In genomic region chr19:34444785-34445184, GRCm38 (mm10) we compare ENCODE assay signal across 23 mouse cellular contexts. TPM values are rescaled to one million over a fixed set of nuclear protein-coding genes. Genes with fewer than 3 reads are reported as not detected.
A peak's percentile ranks its signal among the peaks of the same experiment; 100 is the strongest.
DNase-seq lines count a peak whose midpoint lies in the region; ATAC-seq and TF ChIP-seq lines count a peak whose summit lies in the region.
"Had no signal": no experiment of that assay in that cellular context is flagged by ENCODE, and none has a peak within 500 bp of the region (broad histone marks: within the 10 kb centered on the region; RNA-seq: fewer than 3 reads in every experiment).

No protein-coding gene starts in this region.

- WGBS in heart, postnatal 0 days = 65% methylated on average over 3 of the region's 3 CpGs
- WGBS in lung, postnatal 0 days = 29% methylated on average over 3 of the region's 3 CpGs
- 90% methylated on average over 3 of the region's 3 CpGs for WGBS in forebrain, embryonic 14.5 days

- TF ChIP-seq POLR2A in embryonic fibroblast, embryonic 13.5 days (IDR thresholded peaks at IDR 0.05; ENCODE audit: low read depth, low read length) = no peak
- TF ChIP-seq POLR2A in myocyte (IDR thresholded peaks at IDR 0.05; ENCODE audit: insufficient read length, low read depth) = no peak

- DNase-seq in heart, postnatal 0 days (ENCODE audit: low spot score) = no peak
- DNase-seq in heart, adult 8-10 months (ENCODE audit: low spot score) = no peak
- peak; percentile 83 for DNase-seq in lung, postnatal 0 days (ENCODE audit: low spot score)
- DNase-seq in lung, postnatal 4 days = no peak
- no peak for DNase-seq in forebrain, embryonic 14.5 days (ENCODE audit: low spot score)
- no peak for DNase-seq in adrenal gland, adult 18-20 months (ENCODE audit: low spot score in 2 of 2)
- DNase-seq: adrenal gland, adult 8-10 months; cerebellum, adult 18-20 months; gastrocnemius, adult 2 months; kidney, adult 18-20 months; kidney, postnatal 25 days; layer of hippocampus, adult 9-11 months; spleen, adult 18-20 months; thymus, postnatal 25 days had no signal

- no peak overlapping the region for H3K4me2 ChIP-seq in heart, postnatal 0 days (ENCODE audit: low read depth, low read length)
- H3K4me2 ChIP-seq in lung, postnatal 0 days (replicated peaks; ENCODE audit: low read depth, low read length) = no peak overlapping the region
- peak overlapping the region; percentile 77 for H3K4me2 ChIP-seq in myocyte (ENCODE audit: low read depth)
- no peak overlapping the region for H3K4me2 ChIP-seq in forebrain, embryonic 14.5 days (ENCODE audit: low read length)
- H3K4me2 ChIP-seq: embryonic facial prominence, embryonic 12.5 days; midbrain, embryonic 15.5 days had no signal

- H3K9me3 ChIP-seq in heart, postnatal 0 days (replicated peaks; ENCODE audit: control insufficient read depth, low read length) = no peaks in the 10 kb centered on the region
- H3K9me3 ChIP-seq in lung, postnatal 0 days (ENCODE audit: low read length) = no peaks in the 10 kb centered on the region
- H3K9me3 ChIP-seq in forebrain, embryonic 14.5 days (replicated peaks; ENCODE audit: control insufficient read depth, low read length) = no peaks in the 10 kb centered on the region
- H3K9me3 ChIP-seq: embryonic facial prominence, embryonic 12.5 days; G1E; limb, embryonic 13.5 days; megakaryocyte, embryonic 14.5 days; midbrain, embryonic 15.5 days; stomach, embryonic 15.5 days had no signal

- H3K79me2 ChIP-seq in myocyte (ENCODE audit: control insufficient read depth, insufficient read depth) = no peaks in the 10 kb centered on the region

- H3K36me3 ChIP-seq in heart, postnatal 0 days (replicated peaks; ENCODE audit: control insufficient read depth, insufficient read depth, low read length) = no peaks in the 10 kb centered on the region
- no peaks in the 10 kb centered on the region for H3K36me3 ChIP-seq in lung, postnatal 0 days (ENCODE audit: insufficient read depth, low read length)
- H3K36me3 ChIP-seq in myocyte (ENCODE audit: control insufficient read depth, insufficient read depth) = no peaks in the 10 kb centered on the region
- no peaks in the 10 kb centered on the region for H3K36me3 ChIP-seq in forebrain, embryonic 14.5 days (ENCODE audit: control insufficient read depth, insufficient read depth, low read length)
- H3K36me3 ChIP-seq: embryonic facial prominence, embryonic 12.5 days; G1E; limb, embryonic 13.5 days; midbrain, embryonic 15.5 days; stomach, embryonic 15.5 days had no signal

- H3K9ac ChIP-seq in heart, postnatal 0 days (replicated peaks; ENCODE audit: low read depth, low read length) = no peak overlapping the region
- no peak overlapping the region for H3K9ac ChIP-seq in lung, postnatal 0 days (replicated peaks; ENCODE audit: low read depth)
- H3K9ac ChIP-seq in forebrain, embryonic 14.5 days (ENCODE audit: low read length) = no peak overlapping the region
- H3K9ac ChIP-seq: embryonic facial prominence, embryonic 12.5 days; limb, embryonic 13.5 days; midbrain, embryonic 15.5 days; stomach, embryonic 15.5 days had no signal

- H3ac ChIP-seq in myocyte (ENCODE audit: control insufficient read depth, insufficient read length) = no peak overlapping the region

- no peak for TF ChIP-seq CTCF in heart, postnatal 0 days (IDR thresholded peaks at IDR 0.05; ENCODE audit: low read depth)
- TF ChIP-seq CTCF in lung, postnatal 0 days (IDR thresholded peaks at IDR 0.05) = no peak
- TF ChIP-seq CTCF in embryonic fibroblast, embryonic 13.5 days (IDR thresholded peaks at IDR 0.05; ENCODE audit: borderline replicate concordance, insufficient read depth, low read length) = no peak

- peak overlapping the region; percentile 20; the same call in 1 of the 2 replicates for H3K27ac ChIP-seq in heart, postnatal 0 days (ENCODE audit: low read depth)
- peak overlapping the region; percentile 27 for H3K27ac ChIP-seq in lung, postnatal 0 days (ENCODE audit: low read length)
- peak overlapping the region; percentile 38; the same call in 1 of the 2 replicates for H3K27ac ChIP-seq in embryonic fibroblast, embryonic 13.5 days (ENCODE audit: insufficient read depth, low read length)
- no peak overlapping the region for H3K27ac ChIP-seq in forebrain, embryonic 14.5 days (ENCODE audit: low read depth, low read length)
- H3K27ac ChIP-seq: embryonic facial prominence, embryonic 12.5 days; limb, embryonic 13.5 days; midbrain, embryonic 15.5 days had no signal

- H3K27me3 ChIP-seq in heart, postnatal 0 days (ENCODE audit: control insufficient read depth, insufficient read depth, low read length) = no peaks in the 10 kb centered on the region
- no peaks in the 10 kb centered on the region for H3K27me3 ChIP-seq in lung, postnatal 0 days (replicated peaks; ENCODE audit: insufficient read depth, low read length)
- H3K27me3 ChIP-seq in myocyte (ENCODE audit: control insufficient read depth, insufficient read depth, insufficient read length) = no peaks in the 10 kb centered on the region
- no peaks in the 10 kb centered on the region for H3K27me3 ChIP-seq in forebrain, embryonic 14.5 days (replicated peaks; ENCODE audit: control insufficient read depth, insufficient read depth, low read length)
- H3K27me3 ChIP-seq: embryonic facial prominence, embryonic 12.5 days; limb, embryonic 13.5 days; midbrain, embryonic 15.5 days; stomach, embryonic 15.5 days had no signal

- H3K4me1 ChIP-seq in heart, postnatal 0 days (ENCODE audit: control insufficient read depth, insufficient read depth) = peaks cover 6% of the 10 kb centered on the region; the same call in 1 of the 2 replicates
- no peaks in the 10 kb centered on the region; the same call in 1 of the 2 replicates for H3K4me1 ChIP-seq in lung, postnatal 0 days (ENCODE audit: insufficient read depth, low read depth, low read length)
- peaks cover 15% of the 10 kb centered on the region for H3K4me1 ChIP-seq in embryonic fibroblast, embryonic 13.5 days (ENCODE audit: control insufficient read depth, insufficient read depth, low read length)
- no peaks in the 10 kb centered on the region for H3K4me1 ChIP-seq in forebrain, embryonic 14.5 days (ENCODE audit: control insufficient read depth, insufficient read depth, low read length)
- H3K4me1 ChIP-seq: embryonic facial prominence, embryonic 12.5 days; limb, embryonic 13.5 days; megakaryocyte, embryonic 14.5 days; midbrain, embryonic 15.5 days; stomach, embryonic 15.5 days had no signal

- H3K4me3 ChIP-seq in heart, postnatal 0 days (ENCODE audit: low read depth, low read length) = no peak overlapping the region
- H3K4me3 ChIP-seq in lung, postnatal 0 days (ENCODE audit: low read depth, low read length) = no peak overlapping the region
- H3K4me3 ChIP-seq in embryonic fibroblast, embryonic 13.5 days (ENCODE audit: insufficient read depth, low read length) = no peak overlapping the region
- no peak overlapping the region for H3K4me3 ChIP-seq in myocyte
- no peak overlapping the region for H3K4me3 ChIP-seq in forebrain, embryonic 14.5 days (ENCODE audit: low read depth, low read length)
- H3K4me3 ChIP-seq: embryonic facial prominence, embryonic 12.5 days; limb, embryonic 13.5 days; megakaryocyte, embryonic 14.5 days; midbrain, embryonic 15.5 days; stomach, embryonic 15.5 days had no signal

- no peak for TF ChIP-seq EP300 in heart, postnatal 0 days (IDR thresholded peaks at IDR 0.05; ENCODE audit: low read depth)
- TF ChIP-seq EP300 in lung, postnatal 0 days (IDR thresholded peaks at IDR 0.05) = peak; percentile 53; the same call in 1 of the 2 replicates

- ATAC-seq in heart, postnatal 0 days (ENCODE audit: insufficient read depth, low read depth) = no peak
- ATAC-seq in lung, postnatal 0 days = peak; percentile 83
- no peak for ATAC-seq in forebrain, embryonic 14.5 days
- ATAC-seq: CD4-positive, CD25-positive, alpha-beta regulatory T cell, adult 4 months; midbrain, embryonic 15.5 days had no signal

TF ChIP-seq in myocyte, 11 proteins besides CTCF, POLR2A, EP300 and RAD21:
- TF ChIP-seq CEBPB (IDR thresholded peaks at IDR 0.05; ENCODE audit: insufficient read depth, poor library complexity, severe bottlenecking) (peak; percentile 37; the same call in 1 of the 2 replicates), E2F4 (IDR thresholded peaks at IDR 0.05; ENCODE audit: insufficient read depth) (no peak), TCF12 (IDR thresholded peaks at IDR 0.05; ENCODE audit: insufficient read depth, poor library complexity, severe bottlenecking) (no peak), MYOD1 (IDR thresholded peaks at IDR 0.05; ENCODE audit: control insufficient read depth in 1 of 3, insufficient read length in 2 of 3, low read depth in 2 of 3) (no peak)

RNA-seq across cellular contexts. Expression of gene Ch25h, which starts 30.2 kb away (rescaled TPM):
- 1.5 and 2.7 TPM in 2 replicates for total RNA-seq in heart, postnatal 0 days (2014; rRNA removed; ENCODE audit: low replicate concordance)
- 0.92 and 1.3 TPM in 2 replicates for polyA plus RNA-seq in heart, postnatal 0 days (2015; fragmentation: Nextera tagmentation; extraction: Ambion mirVana)
- total RNA-seq in heart, adult 8-10 months (2022) = under 1 TPM in 3 of 4 experiments, not detected in 1; 0.44 to 0.69 (median 0.44) TPM
- 1.2 and 1.7 TPM in 2 replicates for polyA plus RNA-seq in lung, postnatal 0 days (2015; fragmentation: Nextera tagmentation; extraction: Ambion mirVana)
- 15.2 and 18.8 TPM in 2 replicates for polyA plus RNA-seq in embryonic fibroblast, embryonic 13.5 days (2011; ENCODE audit: insufficient read length, low read depth, missing spikeins)
- polyA plus RNA-seq in myocyte (2012; fragmentation: generic; extraction: Trizol) = 9.9 TPM
- polyA plus RNA-seq in forebrain, embryonic 14.5 days (2014; fragmentation: Nextera tagmentation; extraction: Ambion mirVana) = 0.24 and 0.31 TPM in 2 replicates
- total RNA-seq in adrenal gland, adult 18-20 months (2021) = 1 to 10 TPM in 1 of 2 experiments, under 1 TPM in 1; 0.60 to 1.7 TPM
- total RNA-seq: gastrocnemius, adult 2 months had no signal
- polyA plus RNA-seq: CD4-positive, CD25-positive, alpha-beta regulatory T cell, adult 4 months; G1E had no signal
